ENCODE assay signal across 8 mouse cellular contexts in genomic region chr15:77364026-77364425, GRCm38 (mm10). TPM values are rescaled to one million over a fixed set of nuclear protein-coding genes. Genes with fewer than 3 reads are reported as not detected.
DNase-seq lines count a peak whose midpoint lies in the region; ATAC-seq and TF ChIP-seq lines count a peak whose summit lies in the region.

No protein-coding gene starts in this region.

- no peaks in the 10 kb centered on the region for H3K9me3 ChIP-seq in midbrain, embryonic 10.5 days (replicated peaks)
- H3K9me3 ChIP-seq in midbrain, postnatal 0 days (ENCODE audit: low read length): no peaks in the 10 kb centered on the region

- TF ChIP-seq CTCF in midbrain, postnatal 0 days (IDR thresholded peaks at IDR 0.05): no peak
- TF ChIP-seq CTCF in olfactory bulb, adult 2 months (IDR thresholded peaks at IDR 0.05; ENCODE audit: insufficient read depth, low read depth, low read length): no peak

- H3K27me3 ChIP-seq in midbrain, embryonic 10.5 days (ENCODE audit: low read depth, poor library complexity, severe bottlenecking): peaks cover 15% of the 10 kb centered on the region
- H3K27me3 ChIP-seq in midbrain, postnatal 0 days (ENCODE audit: insufficient read depth, low read length): no peaks in the 10 kb centered on the region

- intact Hi-C loops in heart, postnatal 36 days (cut with DNase I): loop anchor here (5.0 kb wide), 1 partner anchor 287 kb away; no protein-coding TSS in a partner anchor

- WGBS in midbrain, embryonic 10.5 days: 88% methylated on average over 3 of the region's 3 CpGs
- 54% methylated on average over 3 of the region's 3 CpGs for WGBS in midbrain, postnatal 0 days
- WGBS in olfactory bulb, adult 2 months: 20% methylated on average over 3 of the region's 3 CpGs

- no peak overlapping the region for H3K4me3 ChIP-seq in midbrain, embryonic 10.5 days
- no peak overlapping the region for H3K4me3 ChIP-seq in midbrain, postnatal 0 days (ENCODE audit: low read depth, low read length)
- no peak overlapping the region for H3K4me3 ChIP-seq in olfactory bulb, adult 2 months (ENCODE audit: insufficient read depth, low read depth, low read length)

- ATAC-seq in midbrain, postnatal 0 days (ENCODE audit: low FRiP score): no peak

- no peak for TF ChIP-seq POLR2A in olfactory bulb, adult 2 months (IDR thresholded peaks at IDR 0.05; ENCODE audit: insufficient read depth, low read depth, low read length)

- peak; percentile 43 for DNase-seq in adrenal gland, postnatal 14 days
- no peak for DNase-seq in adrenal gland, postnatal 4 days (ENCODE audit: low spot score in 2 of 2)
- no peak for DNase-seq in midbrain, embryonic 10.5 days (ENCODE audit: low spot score)
- DNase-seq in midbrain, postnatal 0 days (ENCODE audit: low spot score): no peak
- DNase-seq in heart, postnatal 36 days: peak; percentile 34 to 52
- no peak for DNase-seq in cerebellum, adult 8-10 months
- no peak for DNase-seq in c-Kit-positive CD71-positive TER-119-positive erythroid progenitor cells, embryonic 14.5 days (ENCODE audit: low spot score)

- H3K27ac ChIP-seq in midbrain, embryonic 10.5 days (replicated peaks): peak overlapping the region; percentile 79
- no peak overlapping the region for H3K27ac ChIP-seq in midbrain, postnatal 0 days (ENCODE audit: low read depth, low read length)
- H3K27ac ChIP-seq in olfactory bulb, adult 2 months (ENCODE audit: insufficient read depth, low read depth, low read length): peak overlapping the region; percentile 92

- H3K9ac ChIP-seq in midbrain, postnatal 0 days (replicated peaks; ENCODE audit: low read length, poor library complexity, severe bottlenecking): no peak overlapping the region

- no peak overlapping the region for H3K4me2 ChIP-seq in midbrain, postnatal 0 days (ENCODE audit: low read depth, low read length, poor library complexity, severe bottlenecking)

- H3K36me3 ChIP-seq in midbrain, embryonic 10.5 days: no peaks in the 10 kb centered on the region
- no peaks in the 10 kb centered on the region for H3K36me3 ChIP-seq in midbrain, postnatal 0 days (ENCODE audit: insufficient read depth, low read length)

- H3K4me1 ChIP-seq in midbrain, embryonic 10.5 days: peaks cover 72% of the 10 kb centered on the region
- H3K4me1 ChIP-seq in midbrain, postnatal 0 days (ENCODE audit: insufficient read depth, low read length): peaks cover 5% of the 10 kb centered on the region; the same call in 1 of the 2 replicates
- H3K4me1 ChIP-seq in olfactory bulb, adult 2 months (ENCODE audit: control insufficient read depth, insufficient read depth, low read length): peaks cover 56% of the 10 kb centered on the region

RNA-seq across cellular contexts. Expression of gene Apol7a, which starts 34.9 kb away (rescaled TPM):
- 0.41 and 4.8 TPM in 2 replicates for total RNA-seq in adrenal gland, postnatal 14 days (2021)
- 1 to 10 TPM in 1 of 2 experiments, not detected in 1; 2.5 TPM for total RNA-seq in adrenal gland, postnatal 4 days (2021)
- not detected in 2 replicates for polyA plus RNA-seq in midbrain, embryonic 10.5 days (2016; fragmentation: Nextera tagmentation; extraction: Ambion mirVana)
- total RNA-seq in midbrain, postnatal 0 days (2014; rRNA removed): not detected in 2 replicates
- not detected in 2 replicates for polyA plus RNA-seq in midbrain, postnatal 0 days (2015; fragmentation: Nextera tagmentation; extraction: Ambion mirVana)
- under 1 TPM; 0.11 to 0.17 TPM for total RNA-seq in heart, postnatal 36 days (2021)
- not detected in 2 replicates for polyA plus RNA-seq in olfactory bulb, adult 2 months (2012; ENCODE audit: insufficient read depth, insufficient read length, low replicate concordance, missing spikeins)

RNA-seq across cellular contexts. Expression of gene Apol9a, which starts 46.9 kb away (rescaled TPM):
- 0.23 and 0.85 TPM in 2 replicates for total RNA-seq in adrenal gland, postnatal 14 days (2021)
- total RNA-seq in adrenal gland, postnatal 4 days (2021): under 1 TPM; 0.23 to 0.45 TPM
- polyA plus RNA-seq in midbrain, embryonic 10.5 days (2016; fragmentation: Nextera tagmentation; extraction: Ambion mirVana): 0.05 TPM in 1 of 2 replicates, not detected in the other
- 0.16 and 0.42 TPM in 2 replicates for total RNA-seq in midbrain, postnatal 0 days (2014; rRNA removed)
- polyA plus RNA-seq in midbrain, postnatal 0 days (2015; fragmentation: Nextera tagmentation; extraction: Ambion mirVana): 0.39 and 0.80 TPM in 2 replicates
- total RNA-seq in heart, postnatal 36 days (2021): under 1 TPM in 1 of 2 experiments, not detected in 1; 0.27 TPM
- polyA plus RNA-seq in olfactory bulb, adult 2 months (2012; ENCODE audit: insufficient read depth, insufficient read length, low replicate concordance, missing spikeins): not detected in 2 replicates

RNA-seq across cellular contexts. Expression of gene Rbfox2, which starts 57.2 kb away (rescaled TPM):
- 51.4 and 54.9 TPM in 2 replicates for total RNA-seq in adrenal gland, postnatal 14 days (2021)
- total RNA-seq in adrenal gland, postnatal 4 days (2021): 100 to 1,000 TPM; 102 to 104 TPM
- polyA plus RNA-seq in midbrain, embryonic 10.5 days (2016; fragmentation: Nextera tagmentation; extraction: Ambion mirVana): 35.7 and 59.4 TPM in 2 replicates
- total RNA-seq in midbrain, postnatal 0 days (2014; rRNA removed): 360 and 399 TPM in 2 replicates
- polyA plus RNA-seq in midbrain, postnatal 0 days (2015; fragmentation: Nextera tagmentation; extraction: Ambion mirVana): 96.4 and 96.6 TPM in 2 replicates
- 100 to 1,000 TPM in 1 of 2 experiments, 10 to 100 TPM in 1; 91.7 to 107 TPM for total RNA-seq in heart, postnatal 36 days (2021)
- 46.1 TPM in 1 of 2 replicates, not detected in the other for polyA plus RNA-seq in olfactory bulb, adult 2 months (2012; ENCODE audit: insufficient read depth, insufficient read length, low replicate concordance, missing spikeins)

Comparison
In these comparisons a context has a peak if more than half of its experiments do, and no peak if none do; other contexts are left out.
1. DNase-seq: peak in adrenal gland, postnatal 14 days (single experiment) and heart, postnatal 36 days (2 of 2); none in adrenal gland, postnatal 4 days (0 of 2), midbrain, embryonic 10.5 days (single experiment), midbrain, postnatal 0 days (single experiment), cerebellum, adult 8-10 months (single experiment) and c-Kit-positive CD71-positive TER-119-positive erythroid progenitor cells, embryonic 14.5 days (single experiment).